Mouse (Mus musculus) heart, adult 8-10 months (tissue): ENCODE measurements around the gene Bcat2. TPM values are rescaled to one million over a fixed set of nuclear protein-coding genes. Genes with fewer than 3 reads are reported as not detected.

Source experiments
- DNase-seq: peaks from one replicate; pipeline ENCODE4 v3.0.0; 2022; ENCODE audit warnings: low spot score
- total RNA-seq, 4 experiments: library from RNA; stranded (reverse); gene quantifications; 2 replicates each; pipeline ENCODE4 v1.2.4; 2022

Bcat2 gene
- total RNA-seq, 4 experiments from 2014 or later, result 295 to 316 (median 308) TPM

DNA sequence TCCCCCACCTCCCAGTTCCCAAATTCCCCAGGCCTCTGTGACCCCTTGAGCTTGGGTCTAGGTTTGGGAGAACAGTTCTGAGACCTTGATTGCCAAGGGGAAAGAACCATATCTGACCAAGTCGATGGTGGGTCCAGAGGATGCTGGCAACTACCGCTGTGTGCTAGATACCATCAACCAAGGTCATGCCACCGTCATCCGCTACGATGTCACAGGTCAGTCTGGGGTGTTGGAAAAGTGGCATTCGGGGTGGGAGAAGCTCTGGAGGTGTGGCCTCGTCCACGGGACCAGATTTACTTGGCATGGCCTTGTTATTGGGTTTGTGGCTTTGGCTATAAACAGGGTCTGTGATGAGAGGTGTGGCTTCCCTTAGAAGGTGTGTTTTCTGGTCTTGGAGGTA, 55.5 kb downstream of the Bcat2 start:
- DNase-seq, result no peak

GRCm38 (mm10) chr7:45626571-45627076, 56.7 kb downstream of the Bcat2 start:
- DNase-seq, result no peak

GRCm38 (mm10) chr7:45627261-45627660, 57.3 kb downstream of the Bcat2 start, which contains the start of gene Rasip1:
Gene Rasip1, plus strand, starts transcription at chr7:45627488.
- DNase-seq, result peak; percentile 76

- peak; percentile 72 for DNase-seq
Measured at GRCm38 (mm10) chr7:45628364-45629294, 58.7 kb downstream of the Bcat2 start.

DNA sequence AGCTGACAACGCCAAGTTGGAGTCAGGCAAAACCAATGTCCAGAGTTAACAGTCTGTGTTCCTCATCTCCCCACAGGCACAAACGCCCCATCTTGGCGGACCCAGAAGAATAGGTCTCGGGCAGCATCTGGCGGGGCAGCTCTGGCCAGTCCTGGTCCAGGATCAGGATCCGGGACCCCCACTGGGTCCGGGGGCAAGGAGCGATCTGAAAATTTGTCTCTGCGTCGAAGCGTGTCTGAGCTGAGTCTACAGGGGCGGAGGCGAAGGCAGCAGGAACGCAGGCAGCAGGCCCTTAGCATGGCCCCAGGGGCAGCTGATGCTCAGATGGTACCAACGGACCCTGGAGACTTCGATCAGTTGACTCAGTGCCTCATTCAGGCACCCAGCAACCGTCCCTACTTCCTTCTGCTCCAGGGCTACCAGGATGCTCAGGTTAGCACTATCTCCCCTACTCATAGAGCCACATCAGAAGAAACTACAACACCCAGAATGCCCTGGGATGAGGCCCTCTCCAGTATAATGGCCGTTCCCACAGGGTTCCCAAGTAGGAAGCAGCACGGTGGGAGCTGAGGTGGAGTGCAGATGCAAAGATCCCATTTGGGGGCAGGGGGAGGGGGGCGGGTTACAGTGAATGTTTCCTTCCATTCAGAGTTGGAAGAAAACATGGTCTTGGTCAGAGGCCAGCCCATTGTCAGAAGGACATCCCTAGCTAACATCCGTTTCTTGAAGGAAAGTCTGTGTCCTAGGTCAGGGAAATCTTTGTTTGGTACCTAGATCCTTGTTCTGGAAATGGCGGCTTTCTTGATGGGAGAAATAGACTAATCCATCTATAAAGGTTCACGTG, 60.3 kb downstream of the Bcat2 start:
- no peak for DNase-seq

- no peak for DNase-seq
Measured at GRCm38 (mm10) chr7:45632499-45632898, 62.5 kb downstream of the Bcat2 start.

DNA sequence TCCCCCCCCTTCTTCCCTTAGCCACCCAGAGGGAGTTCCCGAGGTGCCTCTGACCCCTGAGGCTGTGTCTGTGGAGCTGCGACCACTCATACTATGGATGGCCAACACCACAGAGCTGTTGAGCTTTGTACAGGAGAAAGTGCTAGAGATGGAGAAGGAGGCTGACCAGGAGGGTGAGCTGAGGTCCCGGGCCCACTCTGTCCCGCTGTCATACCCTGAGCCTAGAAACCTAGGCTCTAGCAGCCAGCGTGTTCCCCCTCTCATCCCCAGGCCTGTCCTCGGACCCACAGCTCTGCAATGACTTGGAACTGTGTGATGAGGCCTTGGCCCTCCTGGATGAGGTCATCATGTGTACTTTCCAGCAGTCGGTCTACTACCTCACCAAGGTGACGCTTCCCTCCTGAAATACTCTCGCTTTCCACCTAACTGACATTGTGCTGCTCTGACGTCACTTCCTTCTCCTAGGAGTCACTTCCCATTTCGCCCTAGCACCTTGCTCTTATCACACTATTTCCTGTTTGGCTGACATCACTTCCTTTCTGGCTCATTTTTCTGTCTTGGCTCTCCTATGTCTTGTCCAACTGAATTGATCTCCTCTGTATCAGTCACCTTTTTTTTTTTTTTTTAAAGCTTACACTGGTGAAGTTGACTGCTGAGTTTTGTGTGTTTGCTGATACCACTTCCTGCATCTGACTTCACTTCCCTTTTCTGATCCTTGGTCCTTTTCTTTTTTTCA, 65.2 kb downstream of the Bcat2 start:
- DNase-seq, result peak; percentile 70

DNA sequence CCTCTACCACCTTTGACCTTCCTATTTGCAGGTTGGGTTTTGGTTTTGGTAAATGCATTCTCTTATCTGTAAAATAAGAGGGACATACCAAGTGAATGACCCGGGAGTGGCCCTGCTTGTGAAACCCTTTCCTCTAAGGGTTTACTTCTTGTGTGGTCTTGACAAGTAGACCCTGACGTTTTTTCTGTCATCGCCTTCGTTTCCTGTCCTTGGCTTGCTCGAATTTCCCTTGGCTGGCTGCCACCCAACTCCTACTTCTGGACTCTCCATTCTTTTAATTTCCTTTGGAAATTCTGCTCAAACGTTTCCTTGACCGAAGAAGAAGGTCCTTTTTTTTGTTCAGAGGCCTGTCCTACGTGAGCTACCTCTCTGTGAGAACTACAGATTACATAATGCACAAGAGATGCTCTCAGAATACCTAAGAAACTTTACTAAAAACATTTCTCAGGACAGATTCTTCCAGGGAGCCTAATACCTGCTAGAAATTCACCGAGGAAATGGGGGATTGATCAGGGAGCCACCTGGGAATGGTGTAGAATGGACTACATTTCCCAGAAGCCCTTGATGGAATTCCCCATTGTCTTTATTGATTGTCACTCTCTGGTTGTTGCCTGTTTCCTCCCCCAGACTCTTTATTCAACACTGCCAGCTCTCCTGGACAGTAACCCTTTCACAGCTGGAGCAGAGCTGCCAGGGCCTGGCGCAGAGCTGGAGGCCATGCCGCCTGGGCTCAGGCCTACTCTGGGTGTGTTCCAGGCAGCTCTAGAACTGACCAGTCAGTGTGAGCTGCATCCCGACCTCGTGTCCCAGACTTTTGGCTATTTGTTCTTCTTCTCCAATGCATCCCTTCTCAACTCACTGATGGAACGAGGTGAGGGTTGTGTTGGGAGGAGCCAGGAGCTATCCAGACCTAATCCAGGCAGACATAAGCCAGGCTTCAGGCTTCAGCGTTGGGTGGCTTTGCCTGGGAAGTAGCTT, 66.0 kb downstream of the Bcat2 start:
- no peak for DNase-seq

GRCm38 (mm10) chr7:45637710-45638109, 67.8 kb downstream of the Bcat2 start:
- DNase-seq, result no peak

DNA sequence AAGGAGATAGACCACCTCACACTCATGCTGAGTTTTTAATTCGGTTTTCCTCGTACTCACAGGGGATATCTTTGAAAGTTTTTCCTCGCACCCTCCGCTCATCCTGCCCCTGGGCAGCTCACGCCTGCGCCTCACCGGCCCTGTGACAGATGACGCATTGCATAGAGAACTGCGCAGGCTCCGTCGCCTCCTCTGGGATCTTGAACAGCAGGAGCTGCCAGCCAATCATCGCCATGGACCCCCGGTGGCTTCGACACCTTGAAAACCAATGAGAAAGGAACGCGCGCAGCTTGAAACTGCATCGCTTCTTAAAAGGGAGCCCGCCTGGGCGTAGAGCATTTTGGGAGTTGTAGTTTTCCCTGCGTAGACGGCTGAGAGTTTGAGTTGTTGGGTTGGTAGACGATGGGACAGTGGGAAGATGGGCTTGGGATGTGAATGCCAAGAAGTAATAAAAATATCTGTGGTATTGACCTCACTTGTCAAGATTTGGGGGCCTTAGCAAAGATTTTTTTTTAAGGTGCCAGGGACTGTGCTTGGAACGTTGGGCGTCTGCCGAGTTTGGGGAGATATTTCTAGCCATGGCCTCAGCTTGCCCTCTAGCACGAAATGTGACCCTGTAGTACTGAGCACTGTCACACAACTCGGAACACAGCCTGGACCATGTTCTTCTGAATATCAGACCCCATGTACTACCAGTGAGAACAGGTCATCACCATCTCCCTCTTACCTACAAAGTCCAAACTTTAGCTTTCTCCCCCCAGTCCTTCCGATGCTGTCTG, 68.9 kb downstream of the Bcat2 start:
- peak; percentile 86 for DNase-seq

Other genes with a start within 250 kb of the Bcat2 start
- gene Trpm4, start 236.4 kb upstream of the Bcat2 start, total RNA-seq, result 10 to 100 TPM; 23.8 to 36.3 (median 25.4) TPM
- 1,000 to 10,000 TPM; 1,032 to 1,216 (median 1,081) TPM for gene Hrc, start 234.9 kb upstream of the Bcat2 start, total RNA-seq
- under 1 TPM; 0.11 to 0.33 (median 0.20) TPM for gene Ppfia3, start 203.1 kb upstream of the Bcat2 start, total RNA-seq
- gene Lin7b, start 199.6 kb upstream of the Bcat2 start, total RNA-seq, result 1 to 10 TPM; 1.0 to 1.5 (median 1.3) TPM
- 100 to 1,000 TPM in 1 of 4 experiments, 10 to 100 TPM in 3; 68.3 to 107 (median 86.7) TPM for gene Snrnp70, start 174.4 kb upstream of the Bcat2 start, total RNA-seq
- gene Kcna7, start 164.5 kb upstream of the Bcat2 start, total RNA-seq, result 1 to 10 TPM; 5.5 to 8.0 (median 6.9) TPM
- gene Ntf5, start 156.5 kb upstream of the Bcat2 start, total RNA-seq, result under 1 TPM; 0.30 to 0.50 (median 0.36) TPM
- not detected for gene Lhb, start 149.3 kb upstream of the Bcat2 start, total RNA-seq
- gene Gys1, start 135.3 kb upstream of the Bcat2 start, total RNA-seq, result 100 to 1,000 TPM; 106 to 122 (median 112) TPM
- 10 to 100 TPM; 23.1 to 31.5 (median 26.8) TPM for gene Ruvbl2, start 132.1 kb upstream of the Bcat2 start, total RNA-seq
- 100 to 1,000 TPM; 164 to 329 (median 254) TPM for gene Ftl1, start 110.3 kb upstream of the Bcat2 start, total RNA-seq
- 10 to 100 TPM; 24.3 to 26.9 (median 26.2) TPM for gene Bax, start 103.3 kb upstream of the Bcat2 start, total RNA-seq
- gene Tulp2, start 88.3 kb upstream of the Bcat2 start, total RNA-seq, result not detected
- gene Gm45808, start 83.3 kb upstream of the Bcat2 start, total RNA-seq, result 1 to 10 TPM; 3.8 to 8.5 (median 7.6) TPM
- gene Dhdh, start 81.3 kb upstream of the Bcat2 start, total RNA-seq, result 10 to 100 TPM; 10.2 to 12.8 (median 11.5) TPM
- gene Nucb1, start 59.7 kb upstream of the Bcat2 start, total RNA-seq, result 100 to 1,000 TPM; 130 to 149 (median 139) TPM
- 10 to 100 TPM; 21.9 to 31.6 (median 28.0) TPM for gene Ppp1r15a, start 43.9 kb upstream of the Bcat2 start, total RNA-seq
- 1 to 10 TPM; 2.6 to 4.2 (median 3.0) TPM for gene Plekha4, start 43.8 kb upstream of the Bcat2 start, total RNA-seq
- 1 to 10 TPM in 3 of 4 experiments, under 1 TPM in 1; 0.40 to 2.0 (median 1.1) TPM for gene Hsd17b14, start 15.3 kb upstream of the Bcat2 start, total RNA-seq
- gene Fgf21, start 45.3 kb downstream of the Bcat2 start, total RNA-seq, result not detected
- not detected for gene Fut1, start 47.1 kb downstream of the Bcat2 start, total RNA-seq
- gene Izumo1, start 51.7 kb downstream of the Bcat2 start, total RNA-seq, result under 1 TPM; 0.20 to 0.53 (median 0.35) TPM
- 10 to 100 TPM; 17.8 to 27.2 (median 26.2) TPM for gene Rasip1, start 57.3 kb downstream of the Bcat2 start, total RNA-seq
- gene Mamstr, start 69.8 kb downstream of the Bcat2 start, total RNA-seq, result 1 to 10 TPM; 2.0 to 5.9 (median 5.1) TPM
- 1 to 10 TPM in 1 of 4 experiments, under 1 TPM in 3; 0.19 to 1.5 (median 0.58) TPM for gene Fut2, start 96.2 kb downstream of the Bcat2 start, total RNA-seq
- gene Ntn5, start 113.9 kb downstream of the Bcat2 start, total RNA-seq, result under 1 TPM in 2 of 4 experiments, not detected in 2; 0.22 to 0.25 TPM
- gene Sec1, start 124.2 kb downstream of the Bcat2 start, total RNA-seq, result under 1 TPM in 3 of 4 experiments, not detected in 1; 0.16 to 0.25 (median 0.23) TPM
- gene Car11, start 129.7 kb downstream of the Bcat2 start, total RNA-seq, result 1 to 10 TPM; 5.5 to 8.7 (median 8.1) TPM
- gene Dbp, start 134.9 kb downstream of the Bcat2 start, total RNA-seq, result 100 to 1,000 TPM in 3 of 4 experiments, 10 to 100 TPM in 1; 72.2 to 183 (median 152) TPM
- 100 to 1,000 TPM; 552 to 697 (median 598) TPM for gene Rpl18, start 145.3 kb downstream of the Bcat2 start, total RNA-seq
- 10 to 100 TPM; 15.3 to 19.3 (median 18.4) TPM for gene Sphk2, start 147.8 kb downstream of the Bcat2 start, total RNA-seq
- gene Fam83e, start 151.1 kb downstream of the Bcat2 start, total RNA-seq, result under 1 TPM; 0.19 to 0.55 (median 0.44) TPM
- not detected for gene Spaca4, start 155.7 kb downstream of the Bcat2 start, total RNA-seq
- under 1 TPM in 1 of 4 experiments, not detected in 3; 0.22 TPM for gene Lmtk3, start 213.6 kb downstream of the Bcat2 start, total RNA-seq
- gene Sult2b1, start 214.5 kb downstream of the Bcat2 start, total RNA-seq, result not detected
- 10 to 100 TPM; 54.0 to 65.5 (median 62.1) TPM for gene Cyth2, start 244.4 kb downstream of the Bcat2 start, total RNA-seq